In genomic region chr5:29244769-29245168, GRCm38 (mm10) we compare ENCODE assay signal across 16 mouse cellular contexts. TPM values are rescaled to one million over a fixed set of nuclear protein-coding genes. Genes with fewer than 3 reads are reported as not detected.
"Had no signal": no experiment of that assay in that cellular context is flagged by ENCODE, and none has a peak within 500 bp of the region (broad histone marks: within the 10 kb centered on the region; RNA-seq: fewer than 3 reads in every experiment).

No protein-coding gene starts in this region.

- H3K4me2 ChIP-seq: limb, embryonic 15.5 days; liver, embryonic 12.5 days; lung, embryonic 14.5 days; neural tube, embryonic 12.5 days; stomach, embryonic 15.5 days had no signal

- DNase-seq: kidney, adult 18-20 months; kidney, postnatal 14 days; lung, embryonic 14.5 days; lung, postnatal 10 days; lung, postnatal 4 days; midbrain, embryonic 14.5 days; retina, postnatal 1 day; right cerebral cortex, postnatal 4 days; thymus, postnatal 4 days had no signal

- ATAC-seq: liver, embryonic 12.5 days had no signal

- H3K27ac ChIP-seq: limb, embryonic 15.5 days; liver, embryonic 12.5 days; midbrain, embryonic 10.5 days; neural tube, embryonic 12.5 days; stomach, embryonic 15.5 days had no signal

- H3K27me3 ChIP-seq: limb, embryonic 15.5 days; liver, embryonic 12.5 days; neural tube, embryonic 12.5 days; stomach, embryonic 15.5 days had no signal

- H3K9me3 ChIP-seq: limb, embryonic 15.5 days; liver, embryonic 12.5 days; midbrain, embryonic 10.5 days; neural tube, embryonic 12.5 days; stomach, embryonic 15.5 days had no signal

- H3K4me3 ChIP-seq: limb, embryonic 15.5 days; liver, embryonic 12.5 days; midbrain, embryonic 10.5 days; neural tube, embryonic 12.5 days; stomach, embryonic 15.5 days had no signal

- H3K4me1 ChIP-seq: limb, embryonic 15.5 days; liver, embryonic 12.5 days; midbrain, embryonic 10.5 days; neural tube, embryonic 12.5 days; stomach, embryonic 15.5 days had no signal

- H3K36me3 ChIP-seq: limb, embryonic 15.5 days; liver, embryonic 12.5 days; midbrain, embryonic 10.5 days; neural tube, embryonic 12.5 days; stomach, embryonic 15.5 days had no signal

- H3K9ac ChIP-seq: limb, embryonic 15.5 days; liver, embryonic 12.5 days; lung, embryonic 14.5 days; neural tube, embryonic 12.5 days; stomach, embryonic 15.5 days had no signal

RNA-seq across cellular contexts. Expression of gene Rnf32, which starts 49.0 kb away (rescaled TPM):
- total RNA-seq: megakaryocyte, adult 5-6 weeks; monocyte, adult 5-6 weeks had no signal
